Mouse (Mus musculus) neutrophil, adult 5-6 weeks (primary cell): Measurements from ENCODE around the gene Kif26b. TPM values are rescaled to one million over a fixed set of nuclear protein-coding genes. Genes with fewer than 3 reads are reported as not detected.

Experiments used
- ATAC-seq: fragments of 151-379, 151-347 bp; 2 replicates; pipeline ENCODE4 v1.8.0; 2017; ENCODE audit warnings: mild to moderate bottlenecking, moderate TSS enrichment; ENCODE audit not compliant: insufficient number of reproducible peaks, poor library complexity, low FRiP score, severe bottlenecking; ENCODE audit errors: extremely low read depth
- total RNA-seq: library from RNA; stranded (forward); fragments of 200-1000 nt; gene quantifications from 2 replicates; pipeline ENCODE4 v1.2.3, GENCODE M21; 2017

The Kif26b gene
- total RNA-seq, 1 experiment from 2014 or later = 0.23 TPM

DNA sequence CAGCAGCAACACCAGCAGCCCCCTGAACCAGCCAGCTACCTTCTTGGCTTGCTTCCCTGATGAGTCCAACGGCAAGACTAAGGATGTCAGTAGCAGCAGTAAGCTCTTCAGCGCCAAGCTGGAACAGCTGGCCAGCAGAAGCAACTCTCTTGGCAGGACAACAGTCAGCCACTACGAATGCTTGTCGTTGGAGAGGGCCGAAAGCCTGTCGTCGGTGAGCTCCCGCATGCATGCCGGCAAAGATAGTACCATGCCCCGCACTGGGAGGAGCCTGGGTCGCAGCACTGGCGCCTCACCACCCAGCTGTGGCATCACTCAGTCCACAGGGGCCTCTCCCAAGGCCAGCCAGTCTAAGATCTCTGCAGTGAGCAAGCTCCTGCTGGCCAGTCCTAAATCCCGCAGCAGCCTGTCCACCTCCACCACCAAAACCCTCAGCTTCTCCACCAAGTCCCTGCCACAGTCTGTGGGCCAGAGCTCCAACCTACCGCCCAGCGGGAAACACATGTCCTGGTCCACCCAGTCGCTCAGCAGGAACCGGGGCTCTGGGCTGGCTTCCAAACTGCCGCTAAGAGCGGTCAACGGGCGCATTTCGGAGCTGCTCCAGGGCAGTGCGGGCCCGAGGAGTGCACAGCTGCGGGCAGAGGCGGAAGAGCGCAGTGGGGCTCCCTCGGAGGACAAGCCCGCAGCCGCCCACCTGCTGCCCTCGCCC, 388.4 kb downstream of the Kif26b start:
- no peak for ATAC-seq

- no peak for ATAC-seq
These were observed 395.7 kb downstream of the Kif26b start for GRCm38 (mm10) chr1:178924492-178925183.

GRCm38 (mm10) chr1:178929531-178929930, 400.6 kb downstream of the Kif26b start:
- no peak for ATAC-seq

DNA sequence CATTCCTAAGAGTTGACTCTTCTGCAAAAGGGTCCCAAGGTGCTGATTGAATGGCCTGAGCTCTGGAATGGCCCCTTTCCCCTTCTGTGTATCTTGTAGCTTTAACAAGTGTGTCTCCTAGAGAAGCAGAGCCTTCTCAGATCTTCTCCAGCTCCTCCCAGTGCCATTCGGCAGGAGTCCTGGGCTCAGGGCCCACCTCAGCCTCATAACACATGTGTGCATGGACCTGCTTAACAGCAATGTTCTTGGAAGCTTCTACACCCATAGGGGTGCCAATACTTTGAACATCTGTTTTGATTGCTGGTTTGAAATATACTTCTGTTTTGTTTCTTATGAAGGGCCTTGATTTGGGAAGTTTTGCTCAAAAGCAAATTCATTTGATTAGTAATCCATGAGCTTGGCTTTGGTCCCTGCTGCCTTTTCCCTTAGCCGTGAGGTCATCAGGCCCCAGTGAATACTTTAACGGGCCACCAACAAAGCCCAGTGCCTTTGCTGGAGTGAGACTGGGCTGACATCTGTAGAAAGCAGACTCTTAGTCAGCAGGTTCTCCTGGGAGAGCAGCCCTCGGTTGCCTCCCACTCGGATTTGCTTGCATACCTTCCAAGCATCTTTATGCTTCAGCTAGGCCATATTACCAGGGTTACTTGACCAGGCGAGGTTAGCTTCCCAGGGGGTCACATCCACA, 405.2 kb downstream of the Kif26b start:
- ATAC-seq = no peak

GRCm38 (mm10) chr1:178936457-178936856, 407.5 kb downstream of the Kif26b start:
- ATAC-seq = no peak

- ATAC-seq = no peak
These were observed 408.1 kb downstream of the Kif26b start for GRCm38 (mm10) chr1:178936976-178937375.

DNA sequence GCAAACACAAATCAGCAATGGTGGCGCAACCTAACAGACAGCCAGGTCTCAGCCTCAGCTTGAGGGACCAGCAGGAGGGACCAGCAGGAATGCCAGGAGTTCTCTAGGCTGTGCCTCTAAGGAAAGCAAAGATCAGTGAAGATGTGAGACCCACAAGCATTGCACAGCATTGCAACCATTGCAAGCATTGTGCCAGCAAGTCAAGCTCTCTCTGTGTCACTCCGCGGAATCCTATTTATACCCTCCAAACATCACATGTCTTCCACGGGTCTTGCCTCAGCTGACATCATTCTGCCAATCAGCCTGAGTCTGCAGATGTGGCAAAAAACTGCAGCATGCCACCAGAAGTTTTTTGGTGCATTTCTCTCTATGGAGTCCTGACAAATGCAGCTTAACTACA, 411.4 kb downstream of the Kif26b start:
- ATAC-seq = no peak

GRCm38 (mm10) chr1:178942251-178942963, 413.5 kb downstream of the Kif26b start:
- no peak for ATAC-seq

GRCm38 (mm10) chr1:178952910-178953309, 424.0 kb downstream of the Kif26b start:
- ATAC-seq = no peak

- no peak for ATAC-seq
These were observed 429.7 kb downstream of the Kif26b start for GRCm38 (mm10) chr1:178958641-178959040.

- no peak for ATAC-seq
These were observed 431.2 kb downstream of the Kif26b start for GRCm38 (mm10) chr1:178960015-178960559.

DNA sequence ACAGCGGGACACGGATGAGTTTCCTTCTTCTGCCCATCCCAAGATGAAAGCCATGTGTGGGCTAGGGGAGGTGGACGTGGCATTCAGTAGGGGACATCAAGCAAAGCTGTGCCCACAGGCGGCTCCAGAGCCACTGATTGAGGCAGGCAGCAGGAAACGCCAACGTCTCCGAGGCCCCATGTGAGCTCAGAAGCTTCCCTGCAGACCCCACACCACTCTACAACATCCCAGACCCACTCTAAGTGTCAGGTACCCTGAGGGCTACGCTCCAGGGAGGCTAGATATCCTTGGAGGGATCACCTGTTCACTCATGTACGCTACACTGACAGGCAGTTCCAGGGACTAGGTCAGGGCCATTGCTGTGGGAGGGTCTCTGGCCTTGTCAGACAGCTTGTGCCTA, 432.7 kb downstream of the Kif26b start:
- ATAC-seq = no peak

DNA sequence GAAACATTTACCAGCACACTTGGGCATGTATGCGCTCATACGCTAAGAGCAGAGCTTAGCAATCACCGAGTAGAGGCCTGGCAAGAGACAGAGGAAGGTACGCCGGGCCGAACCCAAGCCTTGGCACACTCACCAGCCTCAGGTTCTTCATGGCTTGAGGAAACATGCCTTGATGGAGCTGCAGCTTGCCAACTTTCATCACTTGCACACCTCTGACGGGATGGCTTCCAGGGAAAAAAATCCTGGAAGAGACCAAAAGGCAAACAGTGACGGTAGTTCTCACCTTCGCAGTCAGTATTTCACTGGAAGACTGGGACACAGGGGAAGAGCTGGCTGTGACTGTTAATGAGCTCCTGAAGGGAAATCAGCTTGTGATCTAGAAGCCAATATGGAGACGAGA, 443.1 kb downstream of the Kif26b start:
- no peak for ATAC-seq

DNA sequence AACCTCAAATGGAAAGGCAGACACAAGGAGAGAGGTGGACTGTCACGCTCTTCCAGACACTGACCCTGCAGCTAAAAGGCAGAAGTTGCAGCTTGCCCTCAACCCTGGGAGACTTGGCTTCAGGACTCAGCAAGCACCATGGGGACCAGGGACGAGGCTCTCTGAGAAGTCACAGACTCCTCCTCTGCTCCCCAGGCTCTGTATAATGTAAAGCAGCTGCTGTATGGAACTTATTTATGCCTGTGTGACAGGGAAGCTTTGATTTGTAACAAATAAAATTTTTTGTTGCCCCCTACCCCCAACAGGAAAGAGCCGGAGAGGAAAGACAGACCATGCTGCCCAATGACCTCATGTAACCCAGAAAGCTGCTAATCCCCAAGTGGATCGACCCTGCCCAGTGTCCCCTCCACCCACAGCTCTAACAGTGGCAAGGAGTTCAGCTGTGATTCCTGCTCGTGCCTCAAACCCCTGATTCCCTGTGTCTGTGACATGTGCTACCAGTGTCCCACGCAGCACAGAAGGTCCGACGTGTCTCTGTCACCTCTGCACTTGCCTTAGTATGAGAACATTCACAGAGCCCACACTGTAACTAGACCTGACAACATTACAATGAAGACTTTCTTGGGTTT, 449.8 kb downstream of the Kif26b start:
- no peak for ATAC-seq

DNA sequence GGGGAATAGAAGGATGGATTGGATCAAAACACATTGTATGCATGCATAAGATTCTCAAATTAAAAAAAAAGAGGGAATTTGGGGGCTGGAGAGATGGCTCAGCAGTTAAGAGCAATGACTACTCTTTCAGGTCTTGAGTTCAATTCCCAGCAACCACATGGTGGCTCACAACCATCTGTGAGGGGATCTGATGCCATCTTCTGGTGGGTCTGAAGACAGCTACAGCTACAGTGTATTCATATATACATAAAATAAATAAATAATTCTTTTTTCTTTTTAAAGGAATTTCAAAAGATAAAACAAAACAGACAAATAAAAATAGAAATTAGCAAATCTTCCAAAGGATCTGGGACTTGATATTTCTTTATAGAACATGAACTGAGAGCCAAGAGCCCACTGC, 451.3 kb downstream of the Kif26b start:
- no peak for ATAC-seq

- no peak for ATAC-seq
These were observed 452.7 kb downstream of the Kif26b start for GRCm38 (mm10) chr1:178981641-178982040.

DNA sequence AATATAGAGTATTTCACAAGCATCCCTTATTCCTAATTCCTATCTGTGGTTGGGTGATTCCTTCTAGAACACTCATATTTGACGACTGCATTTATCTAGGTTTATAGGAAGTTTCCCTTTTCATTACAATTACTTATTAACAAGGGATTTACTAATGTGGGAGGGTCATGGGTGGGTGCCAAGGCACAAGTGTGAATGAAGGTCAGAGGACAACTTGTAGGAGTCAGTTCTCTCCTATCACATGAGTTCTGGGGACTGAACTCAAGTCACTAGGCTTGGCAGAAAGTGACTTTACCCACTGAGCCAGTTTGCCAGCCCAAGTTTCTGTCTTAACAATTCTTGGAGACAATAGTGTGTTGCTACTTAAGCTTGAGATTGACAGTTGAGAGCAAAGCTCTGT, 459.3 kb downstream of the Kif26b start:
- ATAC-seq = no peak
